Mouse (Mus musculus): Measurements from ENCODE around the gene Lrrc8d.

Gene Lrrc8d

DNA sequence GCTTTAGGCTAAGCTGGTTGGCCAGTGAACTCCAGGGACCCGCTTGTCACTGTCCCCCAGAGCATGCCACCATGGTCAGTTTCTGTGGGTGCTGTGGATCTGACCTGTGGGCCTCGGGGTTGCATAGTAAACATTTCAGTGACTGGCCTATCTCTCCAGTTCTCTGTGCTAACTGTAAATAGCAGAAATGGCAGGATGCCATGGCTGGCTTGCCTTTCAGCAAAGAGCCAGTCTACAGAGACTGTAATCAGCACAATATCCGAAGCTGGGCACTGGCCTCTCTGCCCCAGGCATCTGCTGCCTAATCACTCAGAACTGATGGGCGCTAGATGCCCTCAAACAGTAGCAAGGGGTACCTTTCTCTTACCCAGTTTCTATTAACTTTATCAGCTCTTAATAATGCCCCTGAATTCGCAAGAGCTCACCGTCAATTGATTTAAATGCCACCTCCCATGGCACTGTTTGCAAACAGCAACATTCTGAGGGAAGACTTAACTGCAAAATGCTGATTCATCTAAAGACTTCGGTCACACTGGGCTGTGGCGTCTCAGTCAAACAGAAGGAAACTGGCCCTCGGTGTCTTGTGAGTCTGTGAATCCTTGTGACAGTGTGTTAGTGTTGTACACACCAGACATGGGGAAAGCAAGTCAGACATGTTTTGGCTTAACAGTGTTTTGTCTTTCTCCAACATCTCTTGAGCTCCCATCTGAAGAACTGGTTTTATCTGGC is 117.6 kb downstream of the Lrrc8d start:
- DNase-seq (ENCODE audit: low spot score in 2 of 2), result no peak

- no peak for DNase-seq (ENCODE audit: low spot score in 2 of 2)
These were observed 118.6 kb downstream of the Lrrc8d start for GRCm38 (mm10) chr5:105818411-105818810.

DNA sequence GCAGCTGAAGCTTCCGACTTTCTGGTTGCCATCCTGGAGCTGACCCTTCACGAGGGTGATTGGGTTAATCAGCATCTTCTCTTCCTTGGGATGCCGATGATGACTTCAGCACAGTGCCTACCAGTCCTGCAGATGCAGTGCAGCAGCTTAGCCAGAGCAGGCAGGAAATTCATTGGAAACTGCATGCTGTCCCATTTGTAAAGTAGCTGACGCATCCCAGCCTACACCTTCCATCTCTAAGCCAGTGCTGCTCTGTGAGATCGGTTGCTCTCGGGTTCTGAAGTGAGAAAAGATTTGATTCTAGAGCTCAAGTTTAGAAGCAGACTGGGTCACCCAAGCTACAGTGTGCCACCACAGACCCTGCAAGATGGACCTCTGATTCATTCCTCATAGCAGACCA is 121.6 kb downstream of the Lrrc8d start:
- no peak for DNase-seq (ENCODE audit: low spot score in 2 of 2)

- DNase-seq (ENCODE audit: low spot score in 2 of 2), result no peak
These were observed 123.0 kb downstream of the Lrrc8d start for GRCm38 (mm10) chr5:105822521-105823498.

DNA sequence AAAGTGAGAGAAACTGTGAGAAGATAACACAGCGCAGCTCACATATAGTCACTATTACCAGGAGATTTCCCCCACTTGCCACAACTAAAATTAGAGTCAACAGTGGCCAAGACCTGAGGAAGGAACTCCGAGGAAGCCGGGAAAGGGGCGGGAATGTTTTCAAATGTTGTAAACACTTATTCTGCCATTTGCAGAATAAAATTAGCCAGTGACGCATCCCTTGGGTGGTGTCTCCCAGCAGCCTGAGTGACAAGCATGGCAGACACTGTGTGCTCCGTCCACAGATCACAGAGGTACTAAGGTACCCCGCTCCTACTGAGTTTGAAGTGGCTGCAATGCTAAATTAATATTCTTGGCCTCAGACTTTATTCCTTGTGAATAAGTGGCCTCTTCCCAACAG is 124.5 kb downstream of the Lrrc8d start:
- DNase-seq (ENCODE audit: low spot score in 2 of 2), result no peak

DNA sequence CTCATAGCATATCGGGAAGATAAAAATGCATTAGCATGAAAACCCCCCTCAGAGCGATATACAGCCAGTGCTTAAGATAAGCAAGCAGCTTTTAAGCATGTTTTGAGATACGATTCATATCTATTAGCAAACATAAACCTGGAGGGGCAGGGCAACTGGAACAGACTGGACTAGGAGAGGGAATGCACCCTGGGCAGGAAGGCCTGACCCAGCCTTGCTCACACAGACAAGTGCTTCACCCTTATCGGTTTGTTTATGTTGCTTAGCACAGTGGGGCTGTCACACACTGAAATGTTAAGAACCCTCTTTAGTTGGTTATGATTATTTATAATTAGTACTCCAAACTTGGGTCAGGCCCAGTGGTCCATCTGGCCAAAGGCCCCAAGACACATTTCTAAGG is 125.1 kb downstream of the Lrrc8d start:
- no peak for DNase-seq (ENCODE audit: low spot score in 2 of 2)

DNA sequence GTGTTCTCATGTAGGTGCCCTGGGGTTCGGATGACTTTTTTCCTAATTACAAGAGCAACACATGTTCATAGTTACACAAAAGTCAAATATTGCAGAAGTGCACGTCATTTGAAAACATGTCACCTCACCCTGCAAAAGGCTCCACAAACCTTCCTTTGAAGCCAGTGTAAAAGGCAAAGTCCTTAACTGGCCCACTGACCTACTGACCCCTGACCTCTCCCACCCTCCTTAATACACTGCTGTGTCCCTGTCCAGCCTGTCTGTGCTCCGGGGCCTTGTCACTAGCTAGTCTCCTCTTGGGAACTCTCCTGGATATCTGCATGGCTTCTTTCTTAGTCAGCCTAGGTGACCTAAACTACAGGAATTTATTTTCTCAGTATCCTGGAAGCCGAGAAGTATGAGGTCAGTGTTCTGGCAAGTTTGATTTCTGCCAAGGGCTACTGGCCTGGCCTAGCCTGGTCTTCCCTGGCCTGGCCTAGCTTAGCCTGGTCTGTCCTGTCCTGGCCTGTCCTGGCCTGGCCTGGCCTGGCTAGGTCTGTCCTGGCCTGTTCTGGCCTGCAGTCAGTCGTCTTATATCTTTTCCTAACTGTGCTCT is 127.2 kb downstream of the Lrrc8d start:
- no peak for DNase-seq (ENCODE audit: low spot score in 2 of 2)

GRCm38 (mm10) chr5:105828050-105828449 is 128.3 kb downstream of the Lrrc8d start:
- DNase-seq (ENCODE audit: low spot score in 2 of 2), result no peak

GRCm38 (mm10) chr5:105829008-105829586 is 129.3 kb downstream of the Lrrc8d start:
- DNase-seq (ENCODE audit: low spot score in 2 of 2), result no peak

GRCm38 (mm10) chr5:105832140-105832539 is 132.4 kb downstream of the Lrrc8d start:
- DNase-seq (ENCODE audit: low spot score in 2 of 2), result no peak

DNA sequence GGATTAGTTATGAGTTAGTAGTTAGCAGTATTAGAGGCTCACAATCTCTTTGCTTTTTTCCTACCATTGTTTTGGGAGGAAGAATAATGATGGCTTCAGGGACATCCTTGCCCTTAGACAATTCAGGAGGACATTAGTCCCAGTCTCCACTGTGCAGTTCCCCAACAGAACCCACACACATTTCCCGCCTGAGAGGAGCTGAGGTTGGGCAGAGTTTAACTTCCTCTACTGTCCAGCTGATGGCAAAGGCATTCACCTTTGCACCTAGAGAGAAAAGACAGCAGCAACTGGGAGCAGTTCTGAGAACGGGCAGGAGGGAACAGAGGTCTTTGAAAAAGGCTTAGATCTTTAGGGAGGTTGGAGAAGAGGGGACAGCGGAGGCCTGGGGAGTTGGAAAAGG is 134.2 kb downstream of the Lrrc8d start:
- DNase-seq (ENCODE audit: low spot score in 2 of 2), result no peak

- DNase-seq (ENCODE audit: low spot score in 2 of 2), result no peak
These were observed 136.2 kb downstream of the Lrrc8d start for GRCm38 (mm10) chr5:105836006-105836405.

- DNase-seq (ENCODE audit: low spot score in 2 of 2), result no peak
These were observed 140.1 kb downstream of the Lrrc8d start for GRCm38 (mm10) chr5:105839740-105840310.

GRCm38 (mm10) chr5:105844044-105844753 is 144.4 kb downstream of the Lrrc8d start:
- no peak for DNase-seq (ENCODE audit: low spot score in 2 of 2)

GRCm38 (mm10) chr5:105845041-105845440 is 145.3 kb downstream of the Lrrc8d start:
- no peak for DNase-seq (ENCODE audit: low spot score in 2 of 2)

DNA sequence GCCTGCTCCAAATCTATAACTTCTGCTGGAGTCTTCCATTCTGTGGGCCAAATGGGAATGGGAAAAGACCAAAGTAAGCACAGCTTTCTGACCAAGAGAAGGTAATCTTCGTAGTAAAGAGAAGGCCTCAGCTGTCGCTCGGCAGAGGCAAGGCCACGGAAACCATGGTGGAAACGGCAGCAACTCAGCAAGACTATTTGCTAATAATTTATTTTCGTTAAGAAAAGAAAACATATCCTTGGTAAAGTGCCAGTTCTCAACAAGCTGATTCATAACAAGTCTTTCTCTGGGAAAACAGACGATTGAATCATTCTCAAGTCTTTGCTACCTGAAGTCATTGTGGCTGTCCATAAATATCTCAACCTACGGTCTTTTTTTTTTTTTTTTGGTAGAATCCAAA is 148.0 kb downstream of the Lrrc8d start:
- no peak for DNase-seq (ENCODE audit: low spot score in 2 of 2)

DNA sequence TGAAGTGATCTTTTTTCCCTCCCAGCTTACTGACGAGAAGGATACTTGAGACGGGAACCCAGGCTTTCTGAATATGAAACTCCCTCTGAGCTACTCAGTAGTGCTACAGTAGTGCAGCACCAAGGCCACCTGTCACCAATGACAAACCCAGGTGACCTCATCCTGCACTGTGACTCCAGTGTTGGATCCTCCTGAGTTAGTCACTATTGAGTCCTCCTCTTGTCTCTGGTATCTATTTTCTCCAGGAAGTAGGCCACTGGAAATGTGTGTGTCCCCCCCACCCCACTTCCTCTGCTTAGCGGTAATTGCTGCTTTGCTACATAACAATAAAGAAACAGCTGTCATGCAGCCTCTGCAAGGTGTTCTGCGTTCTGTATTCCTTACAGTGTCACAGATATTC is 149.5 kb downstream of the Lrrc8d start:
- no peak for DNase-seq (ENCODE audit: low spot score in 2 of 2)

GRCm38 (mm10) chr5:105849643-105850042 is 149.9 kb downstream of the Lrrc8d start:
- DNase-seq (ENCODE audit: low spot score in 2 of 2), result no peak

DNA sequence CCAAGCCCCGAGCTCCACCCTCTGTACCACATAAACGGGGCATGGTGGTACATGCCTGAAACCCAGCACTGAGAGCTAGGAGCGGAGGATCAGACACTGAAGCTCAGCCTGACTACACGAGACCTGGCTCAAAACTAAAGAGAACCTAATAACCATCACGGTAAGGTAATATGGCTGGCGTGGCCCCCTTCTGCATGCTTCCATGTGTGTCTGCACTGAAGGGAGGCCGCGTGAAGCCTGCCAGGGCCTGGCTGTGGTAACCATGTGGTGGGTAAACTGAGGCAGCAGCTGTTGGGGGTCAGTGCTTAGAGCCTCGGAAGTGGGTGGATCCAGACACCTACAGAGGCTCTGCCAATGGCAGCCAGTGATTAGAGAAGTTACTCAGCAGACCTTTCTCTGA is 153.5 kb downstream of the Lrrc8d start:
- no peak for DNase-seq (ENCODE audit: low spot score in 2 of 2)

- DNase-seq (ENCODE audit: low spot score in 2 of 2), result no peak
These were observed 157.7 kb downstream of the Lrrc8d start for GRCm38 (mm10) chr5:105857486-105857885.
